Mouse (Mus musculus): Measurements from ENCODE around the gene Chd1.

- no peak for TF ChIP-seq CTCF (IDR thresholded peaks at IDR 0.05; ENCODE audit: low read depth)
- TF ChIP-seq EP300 (IDR thresholded peaks at IDR 0.05; ENCODE audit: low read depth) = no peak
Measured at GRCm38 (mm10) chr17:15690304-15690703, 14.5 kb upstream of the Chd1 start.
